In genomic region chr14:24631994-24632393, GRCm38 (mm10) we compare ENCODE assay signal across 23 mouse cellular contexts.
"Had no signal": no experiment of that assay in that cellular context is flagged by ENCODE, and none has a peak within 500 bp of the region (broad histone marks: within the 10 kb centered on the region; RNA-seq: fewer than 3 reads in every experiment).

No protein-coding gene starts in this region.

- H3K4me3 ChIP-seq: heart, embryonic 10.5 days; heart, embryonic 12.5 days; hindbrain, embryonic 10.5 days; hindbrain, embryonic 12.5 days; intestine, embryonic 15.5 days; limb, embryonic 13.5 days; limb, embryonic 15.5 days; liver, embryonic 12.5 days had no signal

- H3K27me3 ChIP-seq: heart, embryonic 12.5 days; hindbrain, embryonic 12.5 days; intestine, embryonic 15.5 days; limb, embryonic 13.5 days; limb, embryonic 15.5 days; liver, embryonic 12.5 days had no signal

- DNase-seq: gastrocnemius, postnatal 10 days; gastrocnemius, postnatal 25 days; heart, adult 18-20 months; heart, postnatal 10 days; heart, postnatal 4 days; kidney, adult 18-20 months; kidney, adult 8-10 months; kidney, postnatal 10 days; kidney, postnatal 25 days; layer of hippocampus, adult 9-11 months; layer of hippocampus, postnatal 36 days; left cerebral cortex, postnatal 4 days; lung, adult 18-20 months had no signal

- H3K27ac ChIP-seq: heart, embryonic 10.5 days; hindbrain, embryonic 10.5 days; hindbrain, embryonic 12.5 days; hindbrain, embryonic 14.5 days; intestine, embryonic 15.5 days; limb, embryonic 13.5 days; limb, embryonic 15.5 days; liver, embryonic 12.5 days; liver, embryonic 14.5 days had no signal

- H3K4me1 ChIP-seq: hindbrain, embryonic 10.5 days; hindbrain, embryonic 12.5 days; intestine, embryonic 15.5 days; limb, embryonic 13.5 days; limb, embryonic 15.5 days; liver, embryonic 12.5 days had no signal
